Mouse (Mus musculus) lung, embryonic 14.5 days (tissue): ENCODE data around the gene Kdm2b. TPM values are rescaled to one million over a fixed set of nuclear protein-coding genes. Genes with fewer than 3 reads are reported as not detected.
"Not testable (repeated sequence)": the region's sequence is repeated elsewhere in the genome, so short reads cannot be mapped to it uniquely, and the experiment has no call there.

ENCODE experiments used
- ATAC-seq: fragments of 200-750 bp; cut with Nextera tagmentation; 2 replicates; pipeline ENCODE4 v1.8.0; 2017; ENCODE audit warnings: mild to moderate bottlenecking, moderate TSS enrichment, moderate library complexity; ENCODE audit not compliant: insufficient read depth
- DNase-seq: peaks from one replicate; pipeline ENCODE4 v3.0.0-alpha.2; 2015
- H3K27ac ChIP-seq: fragments of 300-500 bp; sonication (generic); 2 replicates; pipeline ENCODE4 v1.5.1; 2014; ENCODE audit warnings: low read depth, mild to moderate bottlenecking, moderate library complexity
- H3K27me3 ChIP-seq: fragments of 300-500 bp; sonication (generic); 2 replicates; pipeline ENCODE4 v1.6.1; 2014; ENCODE audit warnings: low read length, control low read depth; ENCODE audit not compliant: insufficient read depth
- H3K36me3 ChIP-seq: fragments of 300-500 bp; sonication (generic); 2 replicates; pipeline ENCODE4 v1.6.1; 2014; ENCODE audit warnings: control low read depth; ENCODE audit not compliant: insufficient read depth
- H3K4me1 ChIP-seq: fragments of 300-500 bp; sonication (generic); 2 replicates; pipeline ENCODE4 v1.6.1; 2014; ENCODE audit warnings: antibody characterized with exemption, control low read depth; ENCODE audit not compliant: insufficient read depth
- H3K4me2 ChIP-seq: fragments of 300-500 bp; sonication (generic); 2 replicates; pipeline ENCODE4 v1.6.1; 2014; ENCODE audit warnings: mild to moderate bottlenecking
- H3K4me3 ChIP-seq: fragments of 300-500 bp; sonication (generic); 2 replicates; pipeline ENCODE4 v1.5.1; 2014; ENCODE audit warnings: low read depth, low read length
- H3K9ac ChIP-seq: fragments of 300-500 bp; sonication (generic); 2 replicates; pipeline ENCODE4 v1.6.1; 2014
- H3K9me3 ChIP-seq: fragments of 300-500 bp; sonication (generic); 2 replicates; pipeline ENCODE4 v1.6.1; 2016; ENCODE audit warnings: low read depth, low read length, control low read depth
- CTCF ChIP-seq: IDR thresholded peaks from 2 replicates; pipeline ENCODE4 v1.5.1; 2016; ENCODE audit warnings: antibody characterized with exemption, low read depth
- WGBS: fragments of 180-500 bp; shearing (Covaris S2); extraction: QIAGEN DNeasy Blood & Tissue Kit; methylation state at CpG from one replicate; pipeline ENCODE4 v1.1.7; 2014; 5-methylcytosine and 5-hydroxymethylcytosine counted together
- polyA plus RNA-seq: library from polyadenylated mRNA; unstranded; fragments of >200 nt; fragmentation: Nextera tagmentation; extraction: Ambion mirVana; gene quantifications from 2 replicates; pipeline ENCODE4 v1.2.1, GENCODE M21; 2014

The Kdm2b gene
- polyA plus RNA-seq, 1 experiment from 2014 or later: 46.7 TPM

DNA sequence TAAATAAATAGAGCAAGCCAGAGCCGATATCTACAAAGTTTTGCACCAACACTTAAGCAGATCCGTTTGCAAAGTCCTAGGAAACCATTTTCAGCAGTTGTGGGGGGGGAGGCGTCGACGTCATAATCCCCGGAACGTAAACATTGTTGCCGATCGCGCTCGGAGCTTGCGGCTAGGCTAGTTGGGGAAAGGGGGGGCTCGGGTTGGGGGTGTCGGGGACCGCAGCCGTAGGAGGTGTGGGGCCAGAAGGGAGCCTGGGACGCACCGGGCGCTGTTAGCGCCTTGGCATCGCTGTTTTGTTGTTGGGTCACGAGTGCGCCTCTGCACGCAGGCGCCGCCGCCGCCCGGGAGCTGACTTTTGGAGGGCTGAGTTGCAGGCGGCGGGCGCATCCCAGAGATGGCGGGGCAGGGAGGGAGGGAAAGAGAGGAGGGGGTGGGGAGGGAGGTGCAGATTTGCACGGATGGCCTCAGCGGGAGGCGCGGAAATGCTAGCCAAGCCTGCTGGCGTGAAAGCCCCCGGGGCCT lies 560 bp downstream of the Kdm2b start:
- WGBS: under 1% methylated on average over 39 of the region's 39 CpGs
- H3K9ac ChIP-seq: peak overlapping the region; percentile 79
- H3K27ac ChIP-seq: peak overlapping the region; percentile 88
- TF ChIP-seq CTCF: no peak
- peak overlapping the region; percentile 67 for H3K4me3 ChIP-seq
- peaks cover 2% of the 10 kb centered on the region; the same call in 1 of the 2 replicates for H3K4me1 ChIP-seq
- H3K27me3 ChIP-seq: no peaks in the 10 kb centered on the region
- ATAC-seq (peak; percentile 66), DNase-seq (peak; percentile 86)
- no peaks in the 10 kb centered on the region for H3K9me3 ChIP-seq
- H3K36me3 ChIP-seq: no peaks in the 10 kb centered on the region
- peak overlapping the region; percentile 100 for H3K4me2 ChIP-seq

DNA sequence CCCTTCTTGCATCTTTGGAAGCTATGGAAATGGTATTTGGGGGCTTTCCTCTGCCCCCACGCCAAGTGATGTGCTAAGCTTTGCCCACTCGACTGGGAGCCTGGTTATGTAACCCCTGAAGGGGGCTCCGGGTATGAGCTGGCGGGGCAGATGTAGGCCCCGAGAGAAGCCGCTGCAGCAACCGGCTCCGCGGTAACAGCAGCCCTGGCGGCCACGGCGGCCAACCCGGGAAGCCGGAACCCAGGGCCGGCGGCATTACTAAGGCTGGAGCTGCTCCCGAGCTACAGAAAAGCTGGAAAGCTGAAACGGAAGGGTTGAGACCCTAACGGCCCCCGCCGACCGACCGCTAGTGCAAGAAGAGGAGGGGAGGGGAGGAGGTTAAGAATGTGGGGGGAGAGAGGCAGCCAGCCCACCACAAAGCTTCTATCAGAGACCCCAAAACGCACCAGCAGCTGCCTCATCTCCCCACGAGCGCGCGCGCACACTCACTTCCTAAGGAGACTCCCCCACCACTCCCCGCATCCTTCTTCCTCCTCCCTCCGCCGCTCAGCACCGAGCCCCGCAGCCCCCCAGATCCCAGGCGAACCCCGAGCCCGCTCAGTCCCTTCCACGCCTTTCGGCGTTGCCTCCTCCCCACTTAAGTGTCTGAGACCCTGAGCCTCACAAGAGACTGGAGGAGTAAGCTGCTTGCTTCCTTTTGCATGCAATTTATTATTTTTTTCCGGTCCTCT lies 1.4 kb downstream of the Kdm2b start:
- ATAC-seq: no peak
- DNase-seq: peak; percentile 68
- peak; percentile 18; the same call in 1 of the 2 replicates for TF ChIP-seq CTCF
- Histone ChIP-seq H3K4me3 (peak overlapping the region; percentile 67), H3K9ac (peak overlapping the region; percentile 79), H3K4me2 (peak overlapping the region; percentile 100), H3K27me3 (no peaks in the 10 kb centered on the region), H3K4me1 (peaks cover 2% of the 10 kb centered on the region; the same call in 1 of the 2 replicates), H3K27ac (peak overlapping the region; percentile 88), H3K9me3 (no peaks in the 10 kb centered on the region), H3K36me3 (no peaks in the 10 kb centered on the region)
- 0% methylated on average over 41 of the region's 41 CpGs for WGBS

DNA sequence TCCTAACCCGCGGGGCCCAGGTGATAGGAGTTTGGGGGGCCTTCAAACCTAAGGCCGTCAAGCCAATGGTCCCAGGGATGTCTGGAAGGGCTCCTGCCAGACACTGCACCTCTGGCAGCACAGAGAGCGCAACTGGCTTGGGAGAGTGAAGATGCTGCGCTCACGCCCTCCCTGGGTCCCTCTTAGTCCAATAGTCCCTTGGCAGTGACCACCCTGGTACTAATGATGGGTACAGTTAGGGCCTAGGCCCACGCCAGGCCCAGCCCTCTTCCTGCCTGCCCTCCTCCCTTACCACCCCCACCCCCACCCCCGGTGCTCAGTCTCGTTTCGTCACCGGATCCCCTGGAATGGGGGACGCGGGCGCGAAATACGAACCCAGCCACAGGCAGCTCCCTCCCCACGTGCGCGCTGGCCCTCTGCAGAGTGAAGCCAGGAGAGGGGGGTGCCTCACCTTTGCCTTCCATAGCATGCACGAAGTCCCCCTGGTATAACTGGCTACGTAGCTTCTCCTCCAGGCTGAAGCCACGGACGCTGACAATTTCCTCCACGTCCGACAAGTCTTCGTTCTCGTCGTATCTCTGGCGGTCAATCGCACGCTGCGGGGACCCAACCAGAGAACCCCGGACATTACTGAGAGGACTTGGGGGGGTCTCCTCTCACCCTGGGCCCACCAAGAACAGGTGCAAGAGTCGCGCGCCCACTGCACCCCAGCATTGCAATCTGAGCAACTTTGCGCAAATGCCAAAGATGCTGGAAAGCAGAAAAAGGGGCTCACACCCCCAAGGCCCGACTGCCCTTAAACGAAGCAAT lies 2.2 kb downstream of the Kdm2b start:
- Histone ChIP-seq H3K4me3 (peak overlapping the region; percentile 67), H3K4me2 (peak overlapping the region; percentile 100), H3K27ac (peak overlapping the region; percentile 88; the same call in 1 of the 2 replicates), H3K4me1 (peaks cover 2% of the 10 kb centered on the region; the same call in 1 of the 2 replicates), H3K9ac (peak overlapping the region; percentile 79), H3K27me3 (no peaks in the 10 kb centered on the region), H3K9me3 (no peaks in the 10 kb centered on the region), H3K36me3 (no peaks in the 10 kb centered on the region)
- ATAC-seq: peak; percentile 46; the same call in 1 of the 2 replicates
- no peak for TF ChIP-seq CTCF
- WGBS: 5% methylated on average over 39 of the region's 39 CpGs
- DNase-seq: peak; percentile 53

DNA sequence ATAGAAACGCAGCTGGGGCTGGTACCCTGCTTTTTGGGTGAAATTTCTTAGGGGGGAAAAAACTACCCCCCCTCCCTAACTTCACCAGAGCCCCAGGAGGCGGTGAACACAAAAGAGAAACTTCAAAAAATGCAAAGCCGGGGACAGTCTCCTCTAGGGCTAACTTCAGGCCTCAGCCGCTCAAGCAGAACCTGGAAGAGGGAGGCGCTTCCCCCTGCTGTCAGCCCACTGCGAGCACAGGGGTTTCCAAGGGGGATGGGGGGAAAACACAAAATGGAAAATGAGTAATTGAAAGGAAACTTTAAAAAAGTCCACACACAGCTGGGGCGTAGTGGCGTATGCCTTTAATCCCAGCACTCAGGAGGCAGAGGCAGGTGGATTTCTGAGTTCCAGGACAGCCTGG lies 3.5 kb downstream of the Kdm2b start:
- Histone ChIP-seq H3K4me3 (no peak overlapping the region), H3K4me2 (peak overlapping the region; percentile 100), H3K9ac (no peak overlapping the region), H3K9me3 (no peaks in the 10 kb centered on the region), H3K27me3 (no peaks in the 10 kb centered on the region), H3K27ac (no peak overlapping the region), H3K36me3 (no peaks in the 10 kb centered on the region), H3K4me1 (no peaks in the 10 kb centered on the region)
- TF ChIP-seq CTCF: no peak
- WGBS: 49% methylated on average over 8 of the region's 8 CpGs
- ATAC-seq (no peak), DNase-seq (no peak)

GRCm38 (mm10) chr5:122985276-122985675 lies 4.3 kb downstream of the Kdm2b start:
- no peak overlapping the region for H3K4me3 ChIP-seq
- H3K9ac ChIP-seq: no peak overlapping the region
- no peak overlapping the region for H3K27ac ChIP-seq
- no peaks in the 10 kb centered on the region for H3K9me3 ChIP-seq
- peak overlapping the region; percentile 100; the same call in 1 of the 2 replicates for H3K4me2 ChIP-seq
- DNase-seq (no peak), ATAC-seq (no peak)
- no peaks in the 10 kb centered on the region for H3K27me3 ChIP-seq
- 72% methylated on average over 3 of the region's 3 CpGs for WGBS
- TF ChIP-seq CTCF: no peak
- H3K36me3 ChIP-seq: no peaks in the 10 kb centered on the region; the same call in 1 of the 2 replicates
- H3K4me1 ChIP-seq: no peaks in the 10 kb centered on the region

DNA sequence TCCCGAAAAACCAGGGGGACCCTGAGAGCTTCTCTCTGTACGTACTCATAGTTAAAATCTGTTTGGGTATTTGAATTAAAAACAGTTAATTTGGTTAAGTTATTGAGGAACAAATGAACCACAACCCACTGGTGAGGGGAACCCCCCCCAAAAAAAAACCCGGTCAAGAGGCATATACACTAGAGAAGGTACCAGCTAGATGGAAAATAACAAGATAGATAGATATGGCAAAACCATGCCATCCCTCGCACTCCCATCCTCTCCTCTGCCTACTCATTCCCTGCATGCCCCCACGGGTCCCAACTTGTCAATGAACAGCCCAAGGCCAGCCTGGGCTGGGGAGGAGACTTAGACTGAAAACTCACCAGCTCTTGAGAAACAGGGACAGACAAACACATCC lies 5.1 kb downstream of the Kdm2b start:
- H3K4me3 ChIP-seq: no peak overlapping the region
- H3K36me3 ChIP-seq: no peaks in the 10 kb centered on the region; the same call in 1 of the 2 replicates
- WGBS: 88% methylated on average over 5 of the region's 5 CpGs
- DNase-seq: no peak
- H3K9ac ChIP-seq: no peak overlapping the region
- TF ChIP-seq CTCF: no peak
- no peak overlapping the region for H3K27ac ChIP-seq
- H3K4me1 ChIP-seq: no peaks in the 10 kb centered on the region
- no peak for ATAC-seq
- H3K9me3 ChIP-seq: no peaks in the 10 kb centered on the region
- H3K27me3 ChIP-seq: no peaks in the 10 kb centered on the region
- H3K4me2 ChIP-seq: no peak overlapping the region

DNA sequence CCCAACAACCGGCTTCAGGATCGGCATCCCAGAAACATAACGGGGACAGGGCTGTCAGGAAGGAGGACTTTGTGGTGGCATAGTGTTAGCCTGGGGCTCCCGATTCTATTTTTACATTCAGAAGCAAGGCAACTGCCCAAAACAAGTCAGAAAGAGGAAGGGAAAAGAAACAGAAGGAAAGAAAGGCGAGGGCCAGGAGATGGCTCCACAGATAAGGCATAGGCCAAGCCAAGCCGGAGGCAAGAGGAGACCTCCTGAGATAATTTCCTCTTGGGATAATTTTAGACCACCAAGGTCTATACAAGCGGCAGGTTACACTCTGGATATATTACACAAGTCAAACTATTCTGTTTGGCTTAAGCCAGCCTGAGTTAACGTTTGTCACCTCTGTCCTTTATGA lies 10.7 kb downstream of the Kdm2b start:
- no peaks in the 10 kb centered on the region for H3K9me3 ChIP-seq
- ATAC-seq: no peak
- no peak for TF ChIP-seq CTCF
- DNase-seq: no peak
- H3K4me1 ChIP-seq: no peaks in the 10 kb centered on the region
- no peak overlapping the region for H3K27ac ChIP-seq
- no peak overlapping the region for H3K9ac ChIP-seq
- no peaks in the 10 kb centered on the region; the same call in 1 of the 2 replicates for H3K36me3 ChIP-seq
- 71% methylated on average over 8 of the region's 8 CpGs for WGBS
- no peak overlapping the region for H3K4me2 ChIP-seq
- H3K4me3 ChIP-seq: no peak overlapping the region
- H3K27me3 ChIP-seq: no peaks in the 10 kb centered on the region

DNA sequence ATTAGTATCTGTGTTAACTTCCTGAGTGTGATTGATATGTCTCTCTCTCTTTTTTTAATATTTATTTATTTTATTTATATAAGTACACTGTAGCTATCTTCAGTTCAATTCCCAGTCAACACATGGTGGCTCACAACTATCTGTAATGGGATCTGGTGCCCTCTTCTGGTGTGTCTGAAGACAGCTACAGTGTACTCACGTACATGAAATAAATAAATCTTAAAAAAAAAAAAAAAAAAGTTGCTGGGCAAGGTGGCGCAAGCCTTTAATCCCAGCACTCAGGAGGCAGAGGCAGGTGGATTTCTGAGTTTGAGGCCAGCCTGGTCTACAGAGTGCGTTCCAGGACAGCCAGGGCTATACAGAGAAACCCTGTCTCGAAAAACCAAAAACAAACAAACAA lies 14.9 kb downstream of the Kdm2b start:
- WGBS: 85% methylated on average over 4 of the region's 4 CpGs
- not testable (repeated sequence) for H3K27me3 ChIP-seq, ATAC-seq

More for the DNA sequence above, 14.9 kb downstream of the Kdm2b start:
- not testable (repeated sequence) for DNase-seq, H3K4me1 ChIP-seq, H3K4me3 ChIP-seq, H3K36me3 ChIP-seq, H3K9me3 ChIP-seq, H3K9ac ChIP-seq, H3K27ac ChIP-seq, H3K4me2 ChIP-seq
